Mouse (Mus musculus) heart, embryonic 11.5 days (tissue): ENCODE data around the gene Lama5. TPM values are rescaled to one million over a fixed set of nuclear protein-coding genes. Genes with fewer than 3 reads are reported as not detected.

Source experiments
- ATAC-seq: fragments of 200-750 bp; cut with Nextera tagmentation; replicated peaks from 2 replicates; pipeline ENCODE4 v1.8.0; 2017; ENCODE audit warnings: moderate library complexity; ENCODE audit not compliant: insufficient number of reproducible peaks, low FRiP score, low TSS enrichment
- H3K27ac ChIP-seq: fragments of 300-500 bp; sonication (generic); 2 replicates; pipeline ENCODE4 v1.5.1; 2014; ENCODE audit warnings: mild to moderate bottlenecking, low read depth, low read length
- H3K27me3 ChIP-seq: fragments of 300-500 bp; sonication (generic); 2 replicates; pipeline ENCODE4 v1.6.1; 2014; ENCODE audit warnings: mild to moderate bottlenecking, low read length, mixed read lengths; ENCODE audit not compliant: control insufficient read depth, insufficient read depth
- H3K36me3 ChIP-seq: fragments of 300-500 bp; sonication (generic); 2 replicates; pipeline ENCODE4 v1.6.1; 2014; ENCODE audit warnings: mild to moderate bottlenecking, low read length, moderate library complexity, mixed read lengths; ENCODE audit not compliant: control insufficient read depth, insufficient read depth
- H3K4me1 ChIP-seq: fragments of 300-500 bp; sonication (generic); 2 replicates; pipeline ENCODE4 v1.6.1; 2014; ENCODE audit warnings: low read length; ENCODE audit not compliant: control insufficient read depth, insufficient read depth
- H3K4me2 ChIP-seq: fragments of 300-500 bp; sonication (generic); 2 replicates; pipeline ENCODE4 v1.6.1; 2014; ENCODE audit warnings: mild to moderate bottlenecking, moderate library complexity
- H3K4me3 ChIP-seq: fragments of 300-500 bp; sonication (generic); 2 replicates; pipeline ENCODE4 v1.5.1; 2014; ENCODE audit warnings: low read depth, low read length
- H3K9ac ChIP-seq: fragments of 300-500 bp; sonication (generic); 2 replicates; pipeline ENCODE4 v1.6.1; 2014; ENCODE audit warnings: mild to moderate bottlenecking, low read depth, low read length, moderate library complexity
- H3K9me3 ChIP-seq: fragments of 300-500 bp; sonication (generic); replicated peaks from 2 replicates; pipeline ENCODE4 v1.6.1; 2016; ENCODE audit warnings: low read length; ENCODE audit not compliant: control insufficient read depth
- WGBS: fragments of 180-500 bp; shearing (Covaris S2); extraction: QIAGEN DNeasy Blood & Tissue Kit; methylation state at CpG from one replicate; pipeline ENCODE4 v1.1.7; 2014; ENCODE audit not compliant: insufficient replicate concordance; 5-methylcytosine and 5-hydroxymethylcytosine counted together
- polyA plus RNA-seq: library from polyadenylated mRNA; unstranded; fragments of >200 nt; fragmentation: Nextera tagmentation; extraction: Ambion mirVana; gene quantifications from 2 replicates; pipeline ENCODE4 v1.2.1, GENCODE M21; 2014

The Lama5 gene
- polyA plus RNA-seq, 1 experiment from 2014 or later = 24.0 TPM

DNA sequence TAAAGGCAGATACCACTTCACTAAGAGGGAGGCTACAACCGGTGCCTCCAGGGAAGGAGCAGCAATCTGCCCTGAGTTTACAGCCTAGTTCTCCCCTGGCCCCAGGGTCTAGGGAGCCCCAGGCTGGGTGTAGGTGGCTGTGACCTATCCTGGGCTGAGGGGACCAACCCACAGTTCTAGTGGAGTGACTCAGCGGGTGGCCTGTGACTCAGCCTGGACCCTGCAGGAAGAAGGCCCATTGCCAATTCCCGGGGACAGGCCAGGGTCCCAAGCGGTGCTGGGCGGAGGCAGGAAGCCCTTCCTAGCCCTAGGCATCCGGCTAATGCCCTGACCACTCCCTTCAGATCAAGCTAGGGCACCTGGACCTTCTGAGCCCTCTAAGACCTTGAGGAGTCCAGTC, 9.7 kb downstream of the Lama5 start:
- Histone ChIP-seq H3K4me2 (no peak overlapping the region), H3K9ac (no peak overlapping the region), H3K27me3 (no peaks in the 10 kb centered on the region), H3K4me3 (no peak overlapping the region), H3K9me3 (peaks cover 2% of the 10 kb centered on the region; the same call in 1 of the 2 replicates), H3K4me1 (peaks cover 37% of the 10 kb centered on the region), H3K27ac (no peak overlapping the region), H3K36me3 (no peaks in the 10 kb centered on the region)
- WGBS = 65% methylated on average over 6 of the region's 6 CpGs
- no peak for ATAC-seq

DNA sequence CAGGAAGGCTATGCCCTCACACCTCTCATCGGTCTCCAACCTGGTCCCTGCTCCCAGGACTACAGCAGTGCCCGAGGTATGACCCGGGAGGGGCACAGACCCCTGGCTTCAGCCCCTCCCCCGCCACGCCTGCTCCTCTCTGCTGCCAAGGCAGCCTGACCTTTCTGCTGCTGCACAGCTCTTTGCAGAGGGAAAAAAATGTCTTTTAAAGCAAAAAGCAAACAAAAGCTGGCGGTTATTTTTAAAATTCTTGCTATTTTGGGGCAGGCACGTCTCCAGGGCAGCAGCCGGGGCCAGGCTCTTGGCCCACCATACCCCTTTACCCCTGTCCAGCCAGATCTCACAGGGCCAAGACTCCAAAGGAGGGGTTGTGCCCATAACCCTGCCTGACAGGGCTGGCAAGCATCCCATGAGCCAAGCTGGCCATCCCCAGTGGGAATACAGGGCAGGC, 10.6 kb downstream of the Lama5 start:
- Histone ChIP-seq H3K4me1 (peaks cover 37% of the 10 kb centered on the region), H3K4me3 (no peak overlapping the region), H3K36me3 (no peaks in the 10 kb centered on the region), H3K27me3 (no peaks in the 10 kb centered on the region), H3K9me3 (peaks cover 2% of the 10 kb centered on the region; the same call in 1 of the 2 replicates), H3K4me2 (no peak overlapping the region), H3K27ac (0 out of 2 replicates have a peak overlapping the region, but pooled peaks have one; percentile 22), H3K9ac (0 out of 2 replicates have a peak overlapping the region, but pooled peaks have one; percentile 19)
- 66% methylated on average over 8 of the region's 8 CpGs for WGBS
- no peak for ATAC-seq

DNA sequence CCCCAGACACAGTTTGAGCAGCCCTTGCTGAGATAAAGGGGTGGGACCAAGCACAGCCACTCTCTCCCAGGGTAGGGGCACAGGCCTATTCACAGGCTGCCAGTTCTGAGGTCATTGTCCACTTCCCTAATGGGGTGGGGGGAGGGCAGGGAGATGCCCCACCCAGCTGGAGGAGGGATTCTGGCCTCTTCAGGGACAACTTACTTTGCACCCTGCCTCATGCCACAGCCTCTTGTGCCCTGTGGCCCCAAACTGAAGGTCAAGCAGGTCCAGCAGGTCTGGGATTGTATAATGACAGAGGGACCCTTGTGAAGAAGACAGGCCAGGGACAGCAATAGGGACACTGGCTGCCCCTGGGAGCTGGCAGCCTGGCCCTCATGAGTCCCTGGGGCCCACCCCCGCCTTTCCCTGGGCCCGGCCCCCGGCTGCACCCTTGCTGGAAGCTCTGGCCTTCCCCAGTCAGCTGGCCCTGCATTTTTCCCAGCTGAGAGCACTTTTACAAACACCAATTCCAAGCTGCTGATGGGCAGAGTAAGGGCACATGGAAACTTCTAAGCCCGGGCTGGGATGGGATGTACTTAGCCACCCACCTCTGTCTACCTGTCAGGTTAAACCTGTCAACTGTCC, 11.2 kb downstream of the Lama5 start:
- 62% methylated on average over 4 of the region's 4 CpGs for WGBS
- ATAC-seq = 0 out of 2 replicates have a peak, but pooled peaks have one; percentile 29
- Histone ChIP-seq H3K9ac (0 out of 2 replicates have a peak overlapping the region, but pooled peaks have one; percentile 19), H3K4me2 (no peak overlapping the region), H3K27me3 (no peaks in the 10 kb centered on the region), H3K27ac (0 out of 2 replicates have a peak overlapping the region, but pooled peaks have one; percentile 22), H3K36me3 (no peaks in the 10 kb centered on the region), H3K4me1 (peaks cover 37% of the 10 kb centered on the region), H3K4me3 (no peak overlapping the region), H3K9me3 (peaks cover 2% of the 10 kb centered on the region; the same call in 1 of the 2 replicates)

DNA sequence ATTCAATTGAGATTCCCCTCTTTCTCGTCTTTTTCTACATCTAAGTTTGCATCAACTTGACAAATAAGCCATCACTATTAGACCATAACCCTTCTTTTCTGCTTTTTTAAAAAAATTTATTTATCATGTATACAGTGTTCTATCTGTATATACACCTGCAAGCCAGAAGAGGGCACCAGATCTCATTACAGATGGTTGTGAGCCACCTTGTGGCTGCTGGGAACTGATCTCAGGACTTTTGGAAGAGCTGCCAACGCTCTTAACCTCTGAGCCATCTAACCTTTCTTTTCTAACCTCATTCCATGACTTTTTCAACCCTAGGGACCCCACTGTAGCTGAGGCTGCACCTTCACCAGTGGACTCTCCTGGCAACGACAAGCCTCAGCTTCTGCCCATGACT, 13.4 kb downstream of the Lama5 start:
- no peaks in the 10 kb centered on the region for H3K27me3 ChIP-seq
- H3K9ac ChIP-seq = no peak overlapping the region
- H3K9me3 ChIP-seq = peaks cover 2% of the 10 kb centered on the region; the same call in 1 of the 2 replicates
- no peak overlapping the region for H3K4me2 ChIP-seq
- H3K36me3 ChIP-seq = no peaks in the 10 kb centered on the region
- H3K4me1 ChIP-seq = peaks cover 22% of the 10 kb centered on the region
- no peak overlapping the region for H3K27ac ChIP-seq
- ATAC-seq = no peak
- 91% methylated on average over 3 of the region's 3 CpGs for WGBS
- H3K4me3 ChIP-seq = no peak overlapping the region

DNA sequence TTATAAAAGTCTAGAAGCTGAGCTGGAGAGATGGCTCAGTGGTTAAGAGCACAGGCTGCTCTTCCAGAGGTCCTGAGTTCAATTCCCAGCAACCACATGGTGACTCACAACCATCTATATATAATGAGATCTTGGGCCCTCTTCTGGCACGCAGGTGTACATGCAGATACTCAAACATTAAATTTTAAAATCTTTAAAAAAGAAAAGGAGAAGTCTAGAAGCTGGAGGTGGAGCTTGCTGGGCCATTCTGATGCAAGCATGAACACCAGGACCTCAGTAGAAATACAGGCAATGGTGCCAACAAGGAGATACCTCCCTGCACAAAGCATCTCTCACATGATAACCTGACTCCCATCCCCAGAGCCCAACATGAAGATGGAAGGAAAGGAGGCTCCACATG, 16.7 kb downstream of the Lama5 start:
- H3K9me3 ChIP-seq = peaks cover 2% of the 10 kb centered on the region; the same call in 1 of the 2 replicates
- H3K27me3 ChIP-seq = no peaks in the 10 kb centered on the region
- H3K4me2 ChIP-seq = no peak overlapping the region
- no peaks in the 10 kb centered on the region for H3K36me3 ChIP-seq
- no peak overlapping the region for H3K4me3 ChIP-seq
- H3K27ac ChIP-seq = no peak overlapping the region
- ATAC-seq = no peak
- WGBS = 84% methylated on average over 1 of the region's 1 CpGs
- no peaks in the 10 kb centered on the region; the same call in none of the 2 replicates for H3K4me1 ChIP-seq
- no peak overlapping the region for H3K9ac ChIP-seq

DNA sequence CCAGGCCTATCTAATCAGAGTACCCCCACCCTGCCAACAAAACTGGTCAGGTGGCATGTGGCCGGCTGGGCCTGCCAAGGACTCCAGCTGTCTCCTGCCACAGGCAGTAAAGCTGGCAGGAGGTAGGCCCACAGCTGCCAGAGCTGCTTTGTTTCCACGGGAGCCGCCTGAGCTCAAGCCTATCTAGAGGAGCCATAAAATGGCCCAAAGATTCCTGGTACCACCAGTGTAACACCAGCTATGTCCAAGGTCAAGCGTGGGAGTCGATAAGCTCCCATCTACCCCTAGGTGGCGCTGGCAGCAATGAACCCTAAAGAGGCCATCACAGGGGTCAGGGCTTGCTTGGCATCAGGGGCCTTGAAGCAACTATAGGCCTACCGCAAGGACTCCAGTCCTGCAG, 17.8 kb downstream of the Lama5 start:
- Histone ChIP-seq H3K4me1 (no peaks in the 10 kb centered on the region; the same call in 1 of the 2 replicates), H3K27ac (no peak overlapping the region), H3K9ac (no peak overlapping the region), H3K27me3 (no peaks in the 10 kb centered on the region), H3K4me3 (no peak overlapping the region), H3K9me3 (peaks cover 2% of the 10 kb centered on the region; the same call in 1 of the 2 replicates), H3K4me2 (no peak overlapping the region), H3K36me3 (no peaks in the 10 kb centered on the region)
- no peak for ATAC-seq
- WGBS = 62% methylated on average over 7 of the region's 7 CpGs

DNA sequence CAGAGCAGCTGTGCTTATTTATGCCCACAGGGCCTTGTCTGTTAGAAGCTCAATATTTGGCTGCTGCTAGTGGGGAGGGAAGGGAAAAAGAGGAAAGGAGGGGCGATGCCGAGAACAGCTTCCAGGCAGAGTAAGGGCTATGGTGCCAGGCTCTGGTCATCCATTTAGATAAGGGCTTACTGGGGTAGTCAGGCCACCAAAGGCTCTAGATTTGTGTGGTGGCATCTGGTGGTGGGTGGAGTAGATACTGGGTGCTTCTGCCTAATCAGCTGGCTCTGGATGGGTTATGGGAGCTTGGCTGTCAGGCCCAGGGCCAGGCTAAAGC, 19.7 kb downstream of the Lama5 start:
- no peak overlapping the region for H3K4me2 ChIP-seq
- H3K27me3 ChIP-seq = no peaks in the 10 kb centered on the region
- H3K9ac ChIP-seq = no peak overlapping the region
- H3K27ac ChIP-seq = no peak overlapping the region
- H3K36me3 ChIP-seq = 0 out of 2 replicates have a peak, but pooled peaks cover 2% of the 10 kb centered on the region
- H3K4me3 ChIP-seq = no peak overlapping the region
- ATAC-seq = no peak
- no peaks in the 10 kb centered on the region; the same call in 1 of the 2 replicates for H3K4me1 ChIP-seq
- no peaks in the 10 kb centered on the region for H3K9me3 ChIP-seq
- WGBS = 80% methylated on average over 2 of the region's 2 CpGs

DNA sequence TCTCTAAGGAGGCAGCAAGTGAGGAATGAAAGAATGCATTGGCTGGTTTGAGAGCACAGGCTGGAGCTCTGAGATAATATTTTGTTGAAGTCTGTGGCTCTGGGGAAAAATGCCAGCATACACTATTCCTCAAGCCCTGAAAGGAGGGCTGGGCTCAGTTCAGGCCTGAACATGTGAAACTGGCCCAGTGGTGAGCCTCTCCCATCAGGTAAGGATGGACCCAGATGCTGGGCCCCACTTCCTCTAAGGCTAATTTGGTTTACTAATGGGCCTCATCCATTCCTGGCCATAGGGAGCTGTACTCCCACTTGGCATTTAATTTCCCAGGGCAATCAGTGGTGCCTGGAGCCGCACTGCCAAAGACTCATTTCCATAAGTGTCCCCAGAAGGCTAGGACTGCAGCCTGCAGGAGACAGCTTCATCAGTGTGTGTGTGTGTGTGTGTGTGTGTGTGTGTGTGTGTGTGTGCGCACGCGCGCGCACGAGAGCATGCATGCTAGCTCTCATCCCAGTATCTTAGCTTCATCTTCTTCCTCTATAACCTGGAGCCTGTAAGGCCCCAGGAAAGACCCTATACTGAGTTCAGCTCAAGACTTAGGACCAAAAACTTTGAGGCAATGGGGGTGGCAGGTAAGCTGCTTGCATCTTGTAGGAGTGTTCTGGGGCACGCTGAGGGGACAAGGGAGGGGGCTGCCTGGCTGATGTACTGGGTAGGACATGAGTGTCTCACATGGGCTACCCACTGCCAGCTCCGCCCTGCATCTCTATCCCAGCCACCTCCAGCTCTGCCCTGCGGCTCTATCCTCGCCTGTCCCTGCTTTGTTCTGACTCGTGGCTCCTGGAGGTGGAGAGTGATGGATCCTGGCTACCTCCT, 20.3 kb downstream of the Lama5 start:
- 88% methylated on average over 12 of the region's 12 CpGs for WGBS
- no peak overlapping the region for H3K27ac ChIP-seq
- H3K4me2 ChIP-seq = no peak overlapping the region
- 0 out of 2 replicates have a peak, but pooled peaks cover 2% of the 10 kb centered on the region for H3K36me3 ChIP-seq
- no peaks in the 10 kb centered on the region for H3K27me3 ChIP-seq
- ATAC-seq = no peak
- H3K9ac ChIP-seq = no peak overlapping the region
- no peaks in the 10 kb centered on the region for H3K9me3 ChIP-seq
- no peaks in the 10 kb centered on the region; the same call in 1 of the 2 replicates for H3K4me1 ChIP-seq
- H3K4me3 ChIP-seq = no peak overlapping the region
